Mouse (Mus musculus) frontal cortex, postnatal 14 days (tissue): Measurements from ENCODE around the gene Adam29.
A peak's percentile ranks its signal among the peaks of the same experiment; 100 is the strongest.

Source experiments
- DNase-seq, 2 experiments: peaks; one replicate each; pipeline ENCODE4 v3.0.0; 2022; ENCODE audit warnings: low spot score in 2 of 2

The Adam29 gene

DNA sequence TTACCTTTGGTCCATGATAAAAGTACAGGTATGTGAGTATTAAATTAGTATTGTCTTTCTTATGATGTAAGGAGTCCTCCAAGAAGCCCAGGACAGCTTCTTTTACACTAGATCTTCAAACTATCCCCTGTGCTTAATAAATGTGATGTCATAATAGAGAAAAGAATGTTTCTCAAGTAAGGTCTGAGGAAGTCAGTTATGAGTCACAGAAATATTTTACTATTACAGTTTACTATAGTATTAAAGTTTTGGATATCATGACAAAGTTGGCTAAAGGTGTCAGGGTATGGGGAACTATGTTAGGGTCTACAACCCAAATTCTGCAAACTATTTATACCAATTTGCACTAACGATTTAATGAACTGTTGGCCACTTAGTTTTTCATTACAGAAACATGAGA, at the start of gene Adam29:
Gene Adam29, minus strand, starts transcription at position 101 of the 400 bp plus-strand sequence.
- DNase-seq, result no peak

DNA sequence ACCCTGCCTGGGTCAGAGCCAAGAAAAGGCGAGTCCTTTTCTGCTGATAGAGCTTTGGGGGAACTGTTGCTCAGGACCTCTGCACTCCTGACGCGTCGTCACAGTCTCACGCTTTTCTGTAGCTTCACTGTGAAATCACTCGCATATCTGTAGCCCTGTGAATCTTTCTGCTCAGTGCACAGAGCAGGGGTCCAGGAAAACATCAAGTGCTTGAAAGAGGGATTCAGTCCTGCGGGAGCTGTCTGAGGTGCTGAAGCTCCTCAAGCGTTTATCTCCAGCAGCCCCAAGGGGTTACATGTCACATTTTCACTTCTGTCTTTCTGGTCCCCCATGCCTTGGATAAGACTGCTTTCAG, 33.8 kb upstream of the Adam29 start:
- DNase-seq, result no peak

DNA sequence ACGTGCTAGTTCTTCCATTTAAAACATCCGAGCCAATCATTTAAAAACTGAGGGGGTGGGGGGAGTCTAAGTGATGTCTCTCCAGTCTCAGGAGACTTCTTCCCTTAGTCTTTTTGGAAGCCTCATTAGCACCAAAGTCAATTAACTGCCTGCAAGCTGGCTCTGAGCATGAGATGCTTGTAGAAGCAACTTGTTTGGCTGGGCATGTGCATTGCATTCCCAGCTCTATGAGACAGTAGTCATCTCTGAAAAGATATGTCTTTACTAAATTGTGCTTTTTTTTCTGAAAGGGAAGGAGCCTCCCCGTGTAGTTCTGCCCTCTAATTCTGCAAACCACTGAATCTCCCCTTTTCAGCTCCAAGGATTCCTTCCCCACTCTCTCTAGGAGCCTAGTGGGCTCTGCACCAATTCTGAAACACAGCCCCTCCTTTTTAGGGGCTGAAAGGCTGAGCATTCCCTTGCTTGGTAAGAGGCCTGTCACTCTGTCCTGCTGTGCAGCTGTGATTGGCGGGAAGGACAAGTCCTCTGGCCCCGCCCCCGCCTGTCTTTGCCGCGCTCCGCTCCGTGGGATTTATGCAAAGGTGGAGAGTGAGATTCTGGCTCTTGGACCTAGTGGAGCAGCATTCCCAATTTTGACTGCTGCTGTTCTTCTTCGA, 33.2 kb upstream of the Adam29 start, which contains the start of gene Glra3:
Gene Glra3, plus strand, starts transcription at position 591 of the 656 bp plus-strand sequence.
- DNase-seq, result peak; percentile 22 to 46
